Mouse (Mus musculus) erythroblast, adult 5-6 weeks (primary cell): Measurements from ENCODE around the gene Ccr10. TPM values are rescaled to one million over a fixed set of nuclear protein-coding genes. Genes with fewer than 3 reads are reported as not detected.

Experiments used
- ATAC-seq: replicated peaks from 2 replicates; pipeline ENCODE4 v1.8.0; 2016; ENCODE audit warnings: moderate number of reproducible peaks, mild to moderate bottlenecking, moderate TSS enrichment, inconsistent platforms; ENCODE audit not compliant: poor library complexity, low FRiP score, severe bottlenecking
- total RNA-seq, 2 experiments: library from RNA; stranded (forward) in 1 of 2; stranded (reverse) in 1 of 2; fragments of 150-400 nt in 1 of 2; fragments of 200-764, 138-1000 nt in 1 of 2; gene quantifications; 2 replicates each; pipeline versions ENCODE4 v1.2.3 to v1.2.4; 2015 to 2017; ENCODE audit warnings: low replicate concordance in 2 of 2

The Ccr10 gene
- total RNA-seq (2015; ENCODE audit: low replicate concordance): 0.63 TPM in 1 of 2 replicates, not detected in the other
- not detected in 2 replicates for total RNA-seq (2017; ENCODE audit: low replicate concordance)

DNA sequence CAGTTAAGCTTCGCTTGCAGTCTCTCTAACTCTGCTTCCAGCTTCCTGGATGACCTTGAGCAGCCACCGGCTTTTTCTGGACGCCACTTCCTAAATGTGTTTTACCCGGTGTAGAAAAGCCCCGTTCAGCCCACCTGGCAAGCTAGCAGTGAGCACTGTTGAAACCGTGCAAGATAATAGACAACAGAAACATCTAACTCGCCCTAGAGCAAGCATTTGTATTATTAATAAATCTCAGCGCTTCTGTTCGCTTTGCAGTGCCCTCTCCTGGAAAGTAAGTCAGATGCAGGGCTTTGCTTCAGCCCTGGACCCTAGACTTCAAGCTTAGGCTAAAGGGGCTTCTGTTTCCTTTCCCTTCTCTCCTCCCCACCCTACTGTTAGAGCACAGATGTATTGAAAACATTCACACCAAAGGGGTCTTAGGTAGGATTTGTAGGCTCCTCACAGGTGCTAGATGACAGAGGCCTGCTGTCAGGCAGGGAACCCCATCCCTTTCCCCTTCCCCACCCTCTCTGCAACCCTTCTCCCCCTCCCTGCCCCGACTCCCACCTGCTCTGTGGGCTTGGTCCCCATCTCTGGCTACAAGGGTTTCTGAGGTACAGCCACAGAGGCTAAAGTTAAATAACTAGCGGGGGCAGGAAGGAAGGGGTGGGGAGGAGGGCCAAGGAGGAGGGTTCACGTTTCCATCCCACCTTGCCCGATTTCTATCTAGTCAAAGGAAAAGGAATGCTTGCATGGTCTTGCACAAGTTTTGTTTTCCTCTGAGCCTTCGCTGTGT lies at the start of gene Ccr10:
Gene Ccr10, minus strand, starts transcription at position 593 of the 778 bp plus-strand sequence.
- no peak for ATAC-seq

GRCm38 (mm10) chr11:101224337-101224736 lies 49.1 kb upstream of the Ccr10 start:
- ATAC-seq: no peak

- ATAC-seq: no peak
Measured at GRCm38 (mm10) chr11:101221306-101221986, 46.2 kb upstream of the Ccr10 start.

GRCm38 (mm10) chr11:101220853-101221252 lies 45.6 kb upstream of the Ccr10 start:
- ATAC-seq: no peak

- no peak for ATAC-seq
Measured at GRCm38 (mm10) chr11:101218436-101219055, 43.3 kb upstream of the Ccr10 start.

DNA sequence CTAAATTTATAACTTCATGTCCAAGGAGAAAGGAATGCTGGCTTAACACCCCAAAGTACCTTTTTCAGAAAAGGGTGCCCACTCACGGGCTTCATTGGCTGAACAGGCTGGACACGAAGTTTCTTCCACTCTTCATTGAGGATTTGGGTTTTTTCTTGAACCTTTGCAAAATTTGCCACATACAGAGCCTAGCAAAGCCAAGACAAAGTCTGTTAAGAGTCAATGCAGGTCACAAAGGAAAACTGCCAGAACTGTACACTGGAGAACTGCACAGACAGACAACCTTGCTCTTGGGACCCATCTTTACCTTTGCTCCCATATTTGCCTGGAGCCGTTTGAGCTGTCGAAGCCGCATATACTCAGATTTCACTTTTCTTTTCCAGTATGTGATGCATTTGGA lies 41.7 kb upstream of the Ccr10 start:
- ATAC-seq: no peak

DNA sequence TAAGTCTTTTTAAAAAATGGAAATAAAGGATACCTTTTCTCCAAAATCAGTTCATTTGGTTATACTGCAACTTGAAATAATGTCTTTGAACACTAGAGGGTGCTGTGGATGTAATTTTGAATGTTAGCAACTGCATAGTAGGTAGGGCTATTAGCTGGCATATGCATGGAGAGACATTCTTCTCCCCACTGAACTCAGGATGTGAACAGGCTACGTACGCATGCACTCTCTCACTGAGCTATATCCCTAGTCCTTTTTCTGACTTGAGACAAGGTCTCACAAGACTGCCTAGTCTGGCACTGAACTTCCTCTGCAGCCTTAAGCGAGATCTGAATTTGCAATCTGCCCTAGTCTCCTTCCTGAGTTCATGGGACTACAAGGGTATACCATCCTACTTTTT lies 36.7 kb upstream of the Ccr10 start:
- ATAC-seq: peak; percentile 88

DNA sequence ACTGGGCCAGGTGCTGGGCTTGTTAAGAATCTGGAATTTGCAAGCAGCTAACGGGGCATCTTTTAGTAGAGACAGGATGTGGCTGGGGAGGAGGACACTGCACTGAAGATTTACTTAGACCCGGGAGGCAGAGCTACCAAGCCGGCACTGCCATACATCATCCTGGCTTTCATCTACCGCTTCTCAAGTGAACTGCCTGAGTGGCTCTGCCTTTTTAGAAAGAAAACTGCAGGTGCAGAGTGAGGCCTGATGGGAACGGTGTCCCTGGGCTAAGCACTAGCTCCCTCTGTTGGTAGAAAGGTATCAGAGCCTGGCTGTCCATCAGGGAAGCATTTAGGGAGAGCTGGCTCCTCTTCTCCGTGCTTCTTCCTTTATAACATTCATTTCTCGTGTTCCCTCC lies 25.7 kb upstream of the Ccr10 start:
- peak; percentile 71; the same call in 1 of the 2 replicates for ATAC-seq

GRCm38 (mm10) chr11:101199555-101199954 lies 24.3 kb upstream of the Ccr10 start:
- ATAC-seq: peak; percentile 48; the same call in 1 of the 2 replicates

DNA sequence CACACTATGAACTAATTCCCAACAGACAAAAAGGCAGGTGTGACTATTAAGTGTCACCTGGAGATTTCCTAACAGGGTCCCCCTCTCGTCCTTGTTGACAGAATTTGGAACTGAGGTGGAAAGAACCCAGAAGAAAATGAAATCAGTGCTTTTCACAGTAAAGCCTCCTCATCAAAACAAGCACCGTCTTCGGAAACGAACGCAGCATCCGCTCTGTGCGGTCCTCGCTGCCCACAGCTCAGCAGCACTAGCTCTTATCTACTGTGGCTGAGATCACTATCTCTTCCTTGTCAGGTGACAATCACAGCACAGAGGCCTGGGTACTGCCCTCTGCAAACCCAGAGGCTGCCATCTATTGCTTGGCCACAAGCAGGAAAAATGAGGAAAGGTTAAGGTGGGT lies 20.9 kb upstream of the Ccr10 start:
- no peak for ATAC-seq

DNA sequence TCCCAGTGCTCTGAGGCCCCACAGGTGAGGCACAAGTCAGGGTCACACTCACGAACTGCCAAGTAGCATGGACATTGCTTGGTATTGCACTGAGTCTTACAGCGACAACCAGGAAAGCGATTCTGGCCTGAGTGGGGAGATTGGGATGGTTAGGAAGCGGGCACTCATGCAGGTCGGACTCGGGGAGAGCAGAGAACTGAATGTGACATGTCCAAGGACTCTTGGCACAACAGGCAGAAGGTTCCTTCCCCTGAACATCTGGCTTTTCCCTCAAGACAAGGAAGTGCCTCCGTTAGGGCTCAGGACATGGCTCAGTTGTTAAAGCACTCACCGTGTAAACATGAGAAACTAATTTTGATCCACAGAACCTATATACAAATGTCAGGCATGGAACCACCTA lies 20.3 kb upstream of the Ccr10 start:
- ATAC-seq: no peak

DNA sequence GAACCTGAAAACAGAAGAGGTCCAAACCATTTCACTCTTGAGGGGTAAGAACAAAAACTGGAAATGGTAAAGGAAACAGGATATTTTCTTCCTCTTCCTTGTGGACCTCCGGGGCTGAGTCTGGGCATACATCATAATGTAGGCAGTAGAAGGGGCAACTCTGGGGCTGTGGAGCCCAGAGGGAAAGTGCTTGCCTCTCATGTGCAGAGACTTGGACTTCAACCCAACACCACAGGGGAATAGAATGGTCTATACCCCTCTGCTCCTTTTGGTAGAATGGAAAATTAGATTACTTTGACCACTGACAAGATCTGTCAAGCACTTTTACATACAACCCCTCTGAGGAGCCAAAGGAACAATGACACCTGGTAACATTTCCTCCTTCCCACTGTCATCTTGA lies 19.9 kb upstream of the Ccr10 start:
- no peak for ATAC-seq

GRCm38 (mm10) chr11:101194643-101195042 lies 19.4 kb upstream of the Ccr10 start:
- no peak for ATAC-seq

DNA sequence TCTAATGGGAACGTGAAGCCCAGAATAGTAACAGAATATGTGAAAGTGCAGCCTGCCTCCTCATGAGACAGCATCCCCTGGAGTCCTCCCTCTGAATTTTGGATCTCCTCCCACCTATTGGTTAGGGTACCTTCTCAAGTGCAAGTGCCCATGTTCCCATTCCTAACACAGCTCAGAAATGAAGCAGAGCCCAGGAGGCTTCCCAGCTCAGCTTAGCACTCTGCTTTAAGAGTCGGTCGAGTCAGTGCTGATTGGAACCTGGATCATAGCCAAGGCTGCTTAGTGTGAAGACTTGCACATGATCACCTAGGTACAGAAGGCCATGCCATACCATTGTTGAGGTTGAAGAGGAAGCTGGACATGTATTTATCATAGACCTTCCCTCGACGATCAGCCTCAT lies 18.9 kb upstream of the Ccr10 start:
- no peak for ATAC-seq

GRCm38 (mm10) chr11:101193076-101193475 lies 17.8 kb upstream of the Ccr10 start:
- ATAC-seq: no peak

- no peak for ATAC-seq
Measured at GRCm38 (mm10) chr11:101192646-101193045, 17.4 kb upstream of the Ccr10 start.

DNA sequence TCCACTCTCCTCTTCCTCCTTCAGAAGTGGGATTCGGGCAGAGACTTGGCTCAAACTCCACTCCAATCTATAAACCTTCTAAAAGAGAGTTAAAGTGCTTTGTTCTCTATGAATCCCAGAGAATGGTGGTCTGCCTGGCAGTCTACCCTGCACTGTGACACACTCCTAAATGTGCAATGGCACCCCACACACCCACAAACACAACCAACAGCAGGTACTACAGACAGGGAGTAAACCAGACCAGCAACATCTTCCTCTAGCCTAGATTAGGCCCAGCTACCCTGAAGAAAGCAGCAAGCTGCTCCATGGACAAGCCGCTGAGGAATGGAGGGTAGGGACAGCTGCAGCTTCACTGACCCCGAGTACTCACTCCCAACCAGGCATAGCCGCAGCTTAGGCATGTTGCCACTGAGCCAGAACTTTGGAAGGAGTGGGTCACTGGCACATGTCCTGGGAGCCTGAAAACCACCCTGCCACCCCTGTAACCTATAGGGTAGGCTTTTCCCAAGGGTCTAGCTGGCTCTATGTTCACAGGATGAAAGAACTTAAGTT lies 16.8 kb upstream of the Ccr10 start:
- no peak for ATAC-seq

GRCm38 (mm10) chr11:101190913-101191907 lies 16.0 kb upstream of the Ccr10 start:
- no peak for ATAC-seq

- ATAC-seq: peak; percentile 66
Measured at GRCm38 (mm10) chr11:101190181-101190912, 15.1 kb upstream of the Ccr10 start.
